Mouse (Mus musculus): ENCODE measurements around the gene D5Ertd579e.

DNA sequence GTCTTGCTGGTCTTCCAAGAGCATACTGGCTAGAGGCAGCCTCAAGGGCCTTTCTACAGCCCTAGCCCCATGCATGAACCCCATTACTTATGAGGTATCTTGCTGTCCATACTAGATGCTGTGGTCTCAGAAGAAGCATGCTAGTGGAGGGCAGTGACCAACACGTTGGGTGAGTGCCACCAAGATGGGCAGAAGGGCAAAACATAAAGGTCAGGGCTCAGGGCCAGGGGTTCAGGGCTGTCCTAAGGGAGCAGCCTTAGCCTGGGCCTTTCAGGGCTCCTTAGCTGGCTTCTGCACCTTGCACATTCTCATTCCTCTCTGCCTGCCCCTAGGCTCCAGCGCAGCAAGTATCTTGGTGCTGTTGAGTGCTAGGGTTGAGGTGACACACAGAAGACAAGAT is 34.1 kb upstream of the D5Ertd579e start:
- TF ChIP-seq POLR2A (IDR thresholded peaks at IDR 0.05; ENCODE audit: low read depth, low read length) (no peak), CTCF (IDR thresholded peaks at IDR 0.05; ENCODE audit: borderline replicate concordance, insufficient read depth, low read length) (no peak)
